Mouse (Mus musculus) CH12.LX (cell line): Measurements from ENCODE around the gene Tmem274.

Source experiments
- CTCF ChIP-seq, 2 experiments: IDR thresholded peaks in 1 of 2; conservative IDR thresholded peaks in 1 of 2; 2 replicates each; pipeline ENCODE4 v1.5.1; 2011 to 2012; ENCODE audit warnings: low read depth in 2 of 2, low read length in 2 of 2, improper control_type of control experiment in 1 of 2, inconsistent platforms in 1 of 2, mild to moderate bottlenecking in 1 of 2, moderate library complexity in 1 of 2
- EP300 ChIP-seq: IDR thresholded peaks from 2 replicates; pipeline ENCODE4 v1.6.1; 2011; ENCODE audit warnings: low read length, improper control_type of control experiment
- KAT2A ChIP-seq: IDR thresholded peaks from 2 replicates; pipeline ENCODE4 v1.6.1; 2012; ENCODE audit warnings: low read length, improper control_type of control experiment, inconsistent platforms; ENCODE audit not compliant: insufficient replicate concordance
- MAZ ChIP-seq: IDR thresholded peaks from 2 replicates; pipeline ENCODE4 v1.6.1; 2012; ENCODE audit warnings: low read depth, mild to moderate bottlenecking, inconsistent platforms, low read length, improper control_type of control experiment, moderate library complexity
- POLR2A ChIP-seq: IDR thresholded peaks from 2 replicates; pipeline ENCODE4 v1.6.1; 2011; ENCODE audit warnings: low read depth, mild to moderate bottlenecking, improper control_type of control experiment, low read length
- TBP ChIP-seq: conservative IDR thresholded peaks from 2 replicates; pipeline ENCODE4 v1.6.1; 2011; ENCODE audit warnings: low read depth, low read length, improper control_type of control experiment
- ZNF384 ChIP-seq: IDR thresholded peaks from 2 replicates; pipeline ENCODE4 v1.6.1; 2012; ENCODE audit warnings: low read depth, low read length, improper control_type of control experiment, inconsistent platforms

DNA sequence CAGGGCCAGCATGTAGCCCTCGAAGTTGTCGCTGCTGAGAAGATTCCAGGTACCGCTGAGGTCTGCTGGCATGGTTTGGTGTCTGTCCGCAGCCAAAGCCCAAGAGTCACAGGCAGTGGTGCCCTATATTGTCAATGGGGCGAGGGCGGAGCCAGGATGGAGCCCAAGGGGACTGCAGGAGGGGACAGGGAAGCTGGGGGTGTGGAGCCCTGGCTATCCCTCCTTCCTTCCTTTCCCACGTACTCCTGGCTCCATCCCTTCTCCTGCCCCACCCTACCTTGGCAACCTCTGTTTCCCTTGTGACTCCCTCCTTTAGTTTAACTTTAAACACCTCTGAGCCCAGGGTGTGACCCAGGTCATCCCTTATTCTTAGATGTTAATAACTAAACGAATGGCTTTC lies 22.3 kb upstream of the Tmem274 start, which contains the start of gene Rbp7:
- TF ChIP-seq CTCF (conservative IDR thresholded peaks at IDR 0.05 in 1 of 2, IDR thresholded peaks at IDR 0.05 in 1 of 2; ENCODE audit: low read depth in 2 of 2, low read length in 2 of 2): no peak
- no peak for TF ChIP-seq ZNF384
- no peak for TF ChIP-seq KAT2A
- TF ChIP-seq POLR2A: no peak
- TF ChIP-seq EP300: no peak
- TF ChIP-seq MAZ: no peak
- no peak for TF ChIP-seq TBP
